Mouse (Mus musculus) adipocyte (in vitro differentiated cells): ENCODE data around the gene Tmtc2.

ENCODE experiments used
- DNase-seq: peaks from one replicate; pipeline ENCODE4 v3.0.0-alpha.2; 2016; ENCODE audit warnings: low spot score

The Tmtc2 gene

DNA sequence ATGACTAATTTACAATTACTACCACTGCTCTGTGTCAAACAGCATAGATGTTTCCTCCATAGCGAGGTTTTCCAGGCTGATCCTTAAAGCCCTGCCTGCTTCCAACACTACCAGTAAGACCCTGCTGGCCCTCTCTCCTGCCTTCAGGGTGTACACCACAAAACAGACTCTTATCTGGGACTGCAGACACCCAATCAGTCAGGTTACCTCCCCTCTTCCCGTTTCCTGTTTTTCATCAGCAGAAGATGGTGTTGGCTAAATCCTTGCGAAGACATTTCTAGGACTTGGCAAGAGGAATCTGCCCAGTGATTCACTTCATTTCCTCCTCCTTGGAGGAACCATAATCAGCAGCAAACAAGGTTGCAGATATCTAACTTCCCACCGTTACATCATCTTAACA, 73.8 kb downstream of the Tmtc2 start:
- no peak for DNase-seq

DNA sequence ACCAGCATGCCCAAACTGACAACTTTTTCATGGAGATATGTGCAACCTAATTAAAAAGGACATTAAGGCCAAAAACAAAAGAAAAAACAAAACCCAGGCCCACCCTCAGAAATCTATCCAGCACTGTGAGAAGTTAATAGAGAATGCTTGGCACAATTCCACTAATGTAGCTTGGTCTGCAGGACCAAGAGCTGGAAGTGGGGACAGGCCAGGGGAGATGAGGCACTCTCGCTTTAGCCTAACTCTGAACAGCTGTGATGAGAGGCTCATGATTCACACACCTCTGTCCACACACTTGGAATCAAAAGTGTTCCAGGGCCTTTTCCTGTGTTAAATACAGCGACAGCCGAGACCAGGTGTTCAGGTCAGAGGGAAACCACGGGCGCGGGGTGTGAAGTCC, 79.0 kb downstream of the Tmtc2 start:
- DNase-seq = no peak

DNA sequence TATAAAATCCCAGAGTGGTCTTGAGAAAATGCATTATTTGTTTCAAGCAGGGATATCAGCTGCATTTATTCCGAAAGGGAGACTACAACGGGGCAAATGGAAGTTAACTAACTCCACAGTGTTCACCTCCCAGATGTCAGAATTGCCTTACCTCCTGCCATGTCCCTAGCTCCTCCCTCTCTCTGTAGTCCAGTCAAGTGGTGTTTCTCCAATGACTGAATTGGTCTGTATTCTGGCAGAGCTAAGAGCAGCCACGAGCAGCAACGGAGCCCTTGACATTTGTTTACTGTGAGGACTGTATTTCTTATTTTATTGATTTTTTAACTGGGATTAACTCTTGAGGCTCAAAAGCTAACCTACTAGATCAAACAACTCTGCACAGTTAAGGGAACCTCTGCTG, 81.8 kb downstream of the Tmtc2 start:
- DNase-seq = no peak

- DNase-seq = no peak
Observed at GRCm38 (mm10) chr10:105490748-105491147, 83.5 kb downstream of the Tmtc2 start.

DNA sequence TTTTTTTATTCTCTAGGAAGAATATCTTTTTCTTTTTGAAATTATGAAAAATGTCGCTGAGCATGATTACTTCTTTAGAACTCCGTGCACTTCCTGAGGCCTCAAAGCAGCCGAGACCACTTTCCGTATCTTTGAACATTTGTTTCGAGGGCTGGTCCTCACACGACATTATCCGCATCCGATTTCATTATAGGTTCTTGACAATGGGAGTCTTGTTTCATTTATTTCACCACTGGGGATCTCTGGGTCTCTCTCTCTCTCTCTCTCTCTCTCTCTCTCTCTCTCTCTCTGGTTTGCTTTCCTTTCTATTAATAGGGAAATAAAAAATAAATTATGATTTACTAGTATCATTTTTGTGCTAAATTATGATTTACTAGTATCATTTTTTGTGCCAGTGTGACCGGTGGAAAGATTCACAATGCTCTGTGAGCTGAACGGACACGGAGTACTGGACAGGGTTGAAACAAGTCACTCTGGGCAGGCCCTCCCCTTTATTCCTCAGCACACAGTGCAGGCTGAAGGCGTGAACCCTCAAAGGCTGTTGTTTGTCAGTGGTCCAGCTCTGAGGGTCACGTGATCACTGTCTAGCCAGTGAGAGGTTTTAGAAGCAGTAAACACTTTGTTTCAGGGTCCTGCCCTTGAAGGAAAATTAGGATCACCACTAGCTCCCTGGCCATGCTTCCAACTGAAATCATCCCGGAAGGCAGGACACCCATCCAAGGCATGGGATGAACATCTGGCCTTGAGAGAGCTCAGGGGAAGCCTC, 84.1 kb downstream of the Tmtc2 start:
- no peak for DNase-seq

DNA sequence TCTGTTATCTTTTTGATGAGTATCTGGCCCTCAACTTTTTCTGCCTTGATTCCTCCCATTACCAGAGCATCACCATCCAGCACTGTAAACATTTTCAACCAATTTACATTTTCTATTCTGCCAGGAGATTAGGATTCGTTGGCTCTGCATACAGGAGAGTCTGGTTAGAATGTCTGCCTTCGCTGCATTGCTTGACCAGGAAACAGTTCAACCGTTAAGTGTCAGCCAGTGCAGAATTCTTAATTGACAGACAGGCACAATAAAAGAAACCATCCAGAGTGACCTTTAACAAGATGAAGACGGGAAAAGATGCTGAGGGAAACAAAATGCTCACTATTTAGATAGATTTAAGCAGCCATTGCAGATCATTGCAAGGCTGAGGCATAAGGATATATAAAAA, 87.3 kb downstream of the Tmtc2 start:
- no peak for DNase-seq

GRCm38 (mm10) chr10:105484355-105485094, 89.7 kb downstream of the Tmtc2 start:
- DNase-seq = no peak

DNA sequence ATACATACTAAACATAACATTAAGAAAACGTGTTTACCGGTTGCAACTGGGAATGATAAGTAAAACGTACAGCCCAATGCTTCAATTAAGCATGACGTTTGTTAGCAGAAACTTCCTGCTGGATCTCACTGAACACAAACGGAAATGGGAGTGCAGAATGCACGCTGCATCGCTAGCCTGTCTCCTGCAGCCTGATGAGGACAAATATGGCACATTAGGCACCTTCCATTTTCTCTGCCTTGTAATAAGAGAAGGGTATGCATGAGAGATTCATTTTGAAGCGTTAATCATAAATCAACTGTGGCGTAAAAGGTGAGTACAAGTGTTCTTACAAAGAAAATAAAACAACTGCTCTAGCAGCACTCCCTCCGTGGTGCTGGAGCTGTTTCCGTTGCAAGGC, 94.5 kb downstream of the Tmtc2 start:
- DNase-seq = no peak

GRCm38 (mm10) chr10:105477623-105478238, 96.5 kb downstream of the Tmtc2 start:
- no peak for DNase-seq

DNA sequence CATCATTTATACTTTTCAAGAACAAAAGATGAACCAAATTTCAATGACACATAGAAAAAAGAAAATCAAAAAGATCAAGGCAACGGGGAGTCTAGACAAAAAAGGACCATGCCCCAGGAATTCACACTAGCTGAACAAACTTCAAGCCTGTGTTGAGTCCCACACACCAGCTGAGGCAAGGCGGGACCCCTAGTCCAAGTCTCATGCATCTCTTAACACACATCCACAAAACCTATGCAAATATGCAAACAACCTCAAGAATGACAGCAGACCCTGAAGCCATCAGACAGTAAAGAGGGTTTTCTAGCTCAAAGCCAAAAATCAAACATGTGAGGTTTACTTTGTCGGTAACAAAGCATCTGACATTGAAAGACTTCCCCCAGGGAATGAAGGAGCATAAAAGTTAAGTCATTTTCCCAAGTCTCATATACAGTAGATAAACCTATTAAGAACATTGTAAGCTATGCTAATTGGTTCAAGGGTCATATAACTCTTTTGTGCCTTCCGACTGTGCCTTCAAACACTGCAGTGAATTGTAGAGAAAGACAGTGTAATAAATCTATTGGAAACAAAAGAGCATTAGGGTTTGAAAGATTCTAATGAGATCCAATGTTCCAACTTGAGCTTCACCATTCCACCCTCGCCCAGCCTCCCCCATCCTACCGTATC, 100.0 kb downstream of the Tmtc2 start:
- DNase-seq = no peak

DNA sequence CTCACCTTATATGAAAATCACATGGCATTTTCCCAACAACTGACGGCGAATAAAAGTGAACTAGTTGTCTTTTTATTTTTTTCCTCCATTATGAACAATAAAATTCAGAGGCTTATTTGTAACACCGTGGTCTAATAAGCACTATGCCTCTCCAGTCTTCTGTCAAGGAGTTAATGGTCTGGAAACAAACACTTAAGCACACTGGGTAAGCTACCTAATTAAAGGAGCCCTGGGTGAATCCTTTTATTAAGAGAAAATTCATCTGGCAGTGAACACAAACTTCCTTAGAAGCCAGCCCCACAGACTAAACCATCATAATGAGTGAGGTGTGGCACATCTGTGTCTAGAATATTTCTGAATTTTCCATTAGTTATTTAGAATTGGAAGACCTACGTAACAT, 109.9 kb downstream of the Tmtc2 start:
- no peak for DNase-seq

- no peak for DNase-seq
Observed at GRCm38 (mm10) chr10:105453441-105453840, 120.8 kb downstream of the Tmtc2 start.

DNA sequence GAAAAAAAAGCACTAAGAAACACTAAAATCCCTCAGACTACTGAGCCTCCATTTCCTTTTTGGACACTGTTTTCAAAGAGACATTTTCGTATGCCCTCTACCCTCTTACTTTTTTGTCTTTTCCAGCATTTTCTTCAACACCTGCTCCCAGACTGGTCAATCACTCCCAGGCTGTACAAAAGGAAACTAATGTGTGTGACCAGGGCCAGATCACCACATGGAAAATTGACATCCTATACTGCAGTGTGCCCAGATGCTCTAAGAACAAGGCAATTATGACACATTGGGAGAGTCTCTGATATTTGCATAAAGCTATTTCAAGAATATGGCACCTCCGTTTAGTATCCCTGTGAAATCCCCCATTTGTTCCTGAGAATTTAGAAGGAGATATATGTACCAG, 127.1 kb downstream of the Tmtc2 start:
- no peak for DNase-seq

DNA sequence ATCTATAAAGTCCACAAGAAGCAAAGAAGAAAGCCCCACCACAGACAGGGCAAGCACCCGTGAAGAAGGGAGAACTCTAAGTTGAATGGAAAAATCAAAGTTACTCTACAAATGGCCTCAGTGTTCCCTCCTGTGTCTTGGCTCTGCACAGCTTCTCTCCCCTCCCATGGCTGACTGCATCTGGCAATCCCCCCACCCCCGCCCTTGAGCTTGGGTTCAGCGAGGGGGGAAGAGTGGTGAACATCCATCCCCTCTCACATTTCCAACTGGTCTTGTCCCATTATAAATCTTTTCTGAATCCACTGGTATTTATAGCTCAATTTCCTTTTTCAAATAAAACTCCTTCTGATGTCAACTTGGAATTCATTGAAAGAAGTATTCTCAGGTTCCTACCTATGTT, 129.9 kb downstream of the Tmtc2 start:
- no peak for DNase-seq

GRCm38 (mm10) chr10:105434879-105435278, 139.4 kb downstream of the Tmtc2 start:
- no peak for DNase-seq

DNA sequence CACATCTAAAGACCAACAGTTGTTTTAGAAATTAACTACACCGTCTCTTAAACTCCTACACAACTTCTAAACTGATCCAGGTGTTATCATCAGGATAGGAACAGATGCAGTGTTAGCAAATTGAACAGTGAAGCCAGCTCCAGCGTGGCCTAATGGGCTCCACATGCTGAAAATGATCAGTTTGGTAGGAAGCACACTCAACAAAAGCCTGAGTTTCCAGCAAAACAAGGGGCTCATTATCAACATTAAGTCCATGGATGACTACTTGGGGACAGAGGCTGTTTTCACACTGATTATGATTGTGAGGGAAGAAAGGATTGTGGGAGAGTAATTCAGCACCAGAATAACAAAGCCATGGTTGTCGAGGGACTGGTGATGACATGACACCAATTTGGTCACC, 143.4 kb downstream of the Tmtc2 start:
- DNase-seq = no peak

- no peak for DNase-seq
Observed at GRCm38 (mm10) chr10:105430232-105430631, 144.0 kb downstream of the Tmtc2 start.

DNA sequence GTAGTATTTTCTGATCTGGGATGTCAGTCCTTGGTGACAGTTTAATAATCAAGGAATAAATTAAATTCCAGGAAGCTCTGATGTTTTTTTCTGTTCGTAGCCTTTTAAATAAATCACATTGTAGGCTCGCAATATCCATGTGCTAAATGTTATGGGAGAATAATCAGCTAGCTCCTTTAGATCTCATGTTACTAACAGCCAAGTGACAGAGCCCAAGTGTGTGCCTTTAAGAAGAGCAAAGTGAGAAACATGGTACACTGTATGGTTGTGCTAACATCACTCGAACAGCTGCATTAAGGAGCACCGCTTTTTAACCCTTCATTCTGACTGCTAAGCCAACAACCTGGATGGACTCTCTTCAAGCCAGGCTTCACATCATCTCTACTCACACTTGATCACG, 146.2 kb downstream of the Tmtc2 start:
- no peak for DNase-seq

DNA sequence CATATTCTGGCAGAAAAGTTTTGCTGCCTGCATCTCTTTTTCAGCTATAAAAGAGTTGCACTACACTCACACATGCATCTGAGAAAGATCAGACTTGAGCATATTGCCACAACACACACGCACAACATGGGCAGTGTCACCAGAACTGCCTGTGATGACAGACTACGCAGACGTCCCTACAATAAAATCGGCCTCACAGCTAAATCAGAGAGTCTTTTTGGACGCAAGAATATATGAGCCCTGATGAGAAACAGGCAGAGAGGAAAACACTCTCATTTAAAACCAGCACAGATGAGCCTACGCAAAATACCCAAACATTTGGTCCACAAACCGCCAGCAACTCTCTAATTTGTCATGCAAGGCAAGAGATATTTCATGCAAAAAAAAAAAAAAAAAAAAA, 146.6 kb downstream of the Tmtc2 start:
- DNase-seq = no peak

DNA sequence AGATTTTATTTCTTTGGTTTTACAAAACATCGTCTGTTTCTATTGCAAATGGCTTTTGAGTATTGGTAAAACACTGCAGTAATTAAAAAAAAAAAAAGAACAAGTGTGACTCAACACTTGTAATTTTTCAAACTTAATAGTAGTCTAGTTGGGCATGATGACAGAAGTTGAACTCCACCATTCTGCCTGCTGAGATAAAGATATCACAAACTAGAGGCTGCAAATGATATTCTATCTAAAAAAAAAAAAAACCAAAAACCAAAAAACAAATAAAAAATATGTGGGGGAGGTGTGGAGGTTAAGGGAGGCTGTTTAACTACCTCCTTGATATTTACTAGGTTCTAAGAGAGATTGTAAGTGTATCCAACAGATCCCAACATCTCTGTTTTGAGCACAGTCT, 149.2 kb downstream of the Tmtc2 start:
- no peak for DNase-seq

DNA sequence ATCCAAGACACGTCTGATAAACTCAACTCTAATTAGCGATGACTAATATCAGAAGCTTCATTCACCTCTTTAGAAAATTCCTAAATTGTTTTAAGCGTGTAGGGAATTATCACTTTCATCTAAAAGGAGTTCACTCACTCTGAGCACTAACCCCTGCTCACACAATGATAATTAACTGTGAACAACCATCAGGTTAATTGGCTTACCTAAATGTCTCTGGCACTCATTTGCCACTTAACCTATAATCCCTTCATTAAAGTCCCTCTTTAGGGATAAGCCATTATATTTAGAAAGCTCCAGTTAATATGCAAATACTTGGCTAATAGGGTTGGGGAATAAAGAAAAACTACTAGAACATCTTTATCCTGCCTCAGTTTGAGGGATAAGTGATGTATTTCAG, 151.1 kb downstream of the Tmtc2 start:
- no peak for DNase-seq

DNA sequence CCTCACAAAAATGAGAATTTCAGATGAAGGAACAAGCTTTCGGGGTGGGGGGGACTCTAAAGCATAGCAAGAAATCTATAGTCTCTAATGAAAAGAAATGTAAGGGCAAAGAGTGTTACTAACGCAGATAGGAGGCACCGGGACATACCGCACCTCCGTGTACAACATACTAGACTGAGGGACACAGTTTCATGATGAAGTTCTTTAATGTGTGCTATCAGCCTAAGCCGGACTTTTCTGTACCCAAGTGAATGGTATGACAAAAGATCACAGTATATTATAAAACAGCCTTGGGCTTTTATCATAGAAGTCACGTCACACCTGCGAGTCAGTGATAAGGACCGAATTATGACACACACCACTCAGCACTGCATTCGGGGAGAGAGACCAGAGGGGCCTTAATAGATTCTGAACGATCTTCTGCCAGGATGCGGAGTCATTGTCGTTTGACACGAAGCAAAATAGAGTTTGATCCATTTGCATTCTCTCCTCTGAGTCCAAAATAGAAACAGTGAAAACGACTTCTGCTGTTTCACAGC, 156.3 kb downstream of the Tmtc2 start:
- DNase-seq = no peak

- no peak for DNase-seq
Observed at GRCm38 (mm10) chr10:105416601-105417000, 157.7 kb downstream of the Tmtc2 start.
